Mouse (Mus musculus) adrenal gland, adult 10 weeks (tissue): ENCODE measurements around the gene Olfr1297. TPM values are rescaled to one million over a fixed set of nuclear protein-coding genes. Genes with fewer than 3 reads are reported as not detected.

Experiments
- polyA plus RNA-seq: library from polyadenylated mRNA; stranded (reverse); fragments of 350-450 nt; fragmentation: Illumina TruSeq; extraction: RNeasy Lipid Tissue Mini Kit (QIAGEN cat#74804); gene quantifications from one replicate; pipeline ENCODE4 v1.2.3, GENCODE M21; 2014; ENCODE audit warnings: low read depth, low replicate concordance

Gene Olfr1297
- polyA plus RNA-seq = not detected

DNA sequence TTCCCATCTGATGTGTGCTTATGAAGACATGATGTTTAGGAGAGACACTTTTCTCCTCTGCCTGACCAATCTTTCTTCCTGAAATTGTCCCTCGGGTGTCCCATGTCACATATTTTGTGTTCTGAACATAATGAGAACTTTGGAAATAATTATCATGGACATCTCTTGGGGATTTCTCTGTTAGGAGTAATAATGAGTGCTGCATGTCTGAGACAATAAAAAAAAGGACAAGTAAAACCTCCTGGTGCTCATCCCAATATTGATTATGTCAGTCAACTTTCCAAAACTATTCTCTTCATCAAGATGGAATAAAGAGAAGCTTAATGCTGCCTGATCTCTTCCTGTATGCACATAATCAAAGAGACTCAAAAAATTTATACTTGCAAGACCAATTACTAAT lies at the start of gene Olfr1297:
Gene Olfr1297, minus strand, starts transcription at position 101 of the 400 bp plus-strand sequence.

DNA sequence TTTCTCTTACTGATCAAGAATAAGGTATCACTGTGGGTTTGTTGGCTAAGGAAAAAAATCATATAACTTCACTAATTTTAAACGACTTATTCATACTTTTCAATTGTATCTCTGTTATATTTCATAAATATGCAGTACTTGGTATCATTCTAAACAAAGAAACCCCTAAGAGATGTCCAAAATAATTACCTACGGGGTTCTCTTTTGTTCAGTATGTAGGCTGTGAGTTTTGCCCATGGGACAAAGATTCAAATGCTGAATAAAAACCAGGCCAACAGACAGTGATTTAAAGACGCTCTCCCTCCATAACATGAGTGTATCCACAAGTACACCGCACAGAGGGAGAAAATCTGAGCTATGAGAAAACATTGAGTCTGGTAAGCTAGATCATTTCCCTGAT lies 34.8 kb upstream of the Olfr1297 start, which contains the start of gene Olfr1299:
Gene Olfr1299, plus strand, starts transcription at position 301 of the 400 bp plus-strand sequence.

DNA sequence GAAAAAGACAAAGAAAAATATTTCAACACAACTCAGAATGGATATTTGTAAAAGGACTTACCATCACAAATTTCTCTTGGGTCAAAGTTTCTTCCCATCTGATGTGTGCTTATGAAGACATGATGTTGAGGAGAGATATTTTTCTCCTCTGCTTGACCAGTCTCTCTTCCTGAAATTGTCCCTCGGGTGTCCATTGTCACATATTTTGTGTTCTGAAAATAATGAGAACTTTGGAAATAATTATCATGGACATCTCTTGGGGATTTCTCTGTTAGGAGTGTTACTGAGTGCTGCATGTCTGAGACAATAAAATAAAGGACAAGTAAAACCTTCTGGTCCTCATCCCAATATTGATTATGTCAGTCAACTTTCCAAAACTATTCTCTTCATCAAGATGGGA lies 22.8 kb upstream of the Olfr1297 start, which contains the start of gene Olfr1298:
Gene Olfr1298, minus strand, starts transcription at position 101 of the 400 bp plus-strand sequence.

DNA sequence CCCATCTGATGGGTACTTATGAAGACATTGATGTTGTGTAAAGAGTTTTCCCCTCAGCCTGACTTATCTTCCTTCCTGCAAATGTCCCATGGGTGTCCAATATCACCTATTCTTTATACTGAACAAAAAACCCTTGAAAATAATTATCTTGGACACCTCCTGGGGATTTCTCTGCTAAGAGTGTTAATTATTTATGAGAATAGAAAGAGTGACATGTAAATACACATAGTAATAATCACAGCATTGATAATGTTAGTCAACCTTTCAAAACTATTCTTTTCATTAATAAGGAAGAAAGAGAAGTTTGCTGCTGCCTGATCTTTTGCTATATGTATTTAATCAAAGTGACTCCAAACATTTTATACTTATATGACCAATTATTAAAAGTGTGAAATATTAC lies 56.7 kb downstream of the Olfr1297 start, which contains the start of gene Olfr1295:
Gene Olfr1295, minus strand, starts transcription at position 101 of the 400 bp plus-strand sequence.

Other genes with a start within 250 kb of the Olfr1297 start
- not detected for gene Olfr1286, start 203.4 kb downstream of the Olfr1297 start, polyA plus RNA-seq
- not detected for gene Olfr1287, start 177.4 kb downstream of the Olfr1297 start, polyA plus RNA-seq
- not detected for gene Olfr1288, start 152.4 kb downstream of the Olfr1297 start, polyA plus RNA-seq
- gene Olfr1289, start 145.7 kb downstream of the Olfr1297 start, polyA plus RNA-seq = not detected
- gene Olfr1290, start 132.7 kb downstream of the Olfr1297 start, polyA plus RNA-seq = not detected
- not detected for gene Olfr1291-ps1, start 129.3 kb downstream of the Olfr1297 start, polyA plus RNA-seq
- not detected for gene Olfr1293-ps, start 101.3 kb downstream of the Olfr1297 start, polyA plus RNA-seq
- gene Olfr1294, start 86.2 kb downstream of the Olfr1297 start, polyA plus RNA-seq = not detected
- gene Olfr1295, start 56.8 kb downstream of the Olfr1297 start, polyA plus RNA-seq = not detected
- gene Olfr1298, start 22.7 kb upstream of the Olfr1297 start, polyA plus RNA-seq = not detected
- not detected for gene Olfr1299, start 34.9 kb upstream of the Olfr1297 start, polyA plus RNA-seq
- not detected for gene Olfr1301, start 124.5 kb upstream of the Olfr1297 start, polyA plus RNA-seq
- gene Olfr1302, start 150.9 kb upstream of the Olfr1297 start, polyA plus RNA-seq = not detected
- not detected for gene Olfr1303, start 193.8 kb upstream of the Olfr1297 start, polyA plus RNA-seq